Mouse (Mus musculus) heart, postnatal 14 days (tissue): ENCODE measurements around the gene Hspb1. TPM values are rescaled to one million over a fixed set of nuclear protein-coding genes. Genes with fewer than 3 reads are reported as not detected.

Experiments
- DNase-seq, 2 experiments: peaks; one replicate each; pipeline ENCODE4 v3.0.0; 2021 to 2022
- intact Hi-C: fragments of 180-260 bp; cut with DNase I; formaldehyde crosslinking; loops from one replicate; pipeline ENCODE4 v1.15.1; 2025
- total RNA-seq, 2 experiments: library from RNA; stranded (reverse); gene quantifications; 2 replicates each; pipeline ENCODE4 v1.2.3; 2021

Hspb1 gene
- total RNA-seq, 2 experiments from 2014 or later: 271 to 306 TPM

DNA sequence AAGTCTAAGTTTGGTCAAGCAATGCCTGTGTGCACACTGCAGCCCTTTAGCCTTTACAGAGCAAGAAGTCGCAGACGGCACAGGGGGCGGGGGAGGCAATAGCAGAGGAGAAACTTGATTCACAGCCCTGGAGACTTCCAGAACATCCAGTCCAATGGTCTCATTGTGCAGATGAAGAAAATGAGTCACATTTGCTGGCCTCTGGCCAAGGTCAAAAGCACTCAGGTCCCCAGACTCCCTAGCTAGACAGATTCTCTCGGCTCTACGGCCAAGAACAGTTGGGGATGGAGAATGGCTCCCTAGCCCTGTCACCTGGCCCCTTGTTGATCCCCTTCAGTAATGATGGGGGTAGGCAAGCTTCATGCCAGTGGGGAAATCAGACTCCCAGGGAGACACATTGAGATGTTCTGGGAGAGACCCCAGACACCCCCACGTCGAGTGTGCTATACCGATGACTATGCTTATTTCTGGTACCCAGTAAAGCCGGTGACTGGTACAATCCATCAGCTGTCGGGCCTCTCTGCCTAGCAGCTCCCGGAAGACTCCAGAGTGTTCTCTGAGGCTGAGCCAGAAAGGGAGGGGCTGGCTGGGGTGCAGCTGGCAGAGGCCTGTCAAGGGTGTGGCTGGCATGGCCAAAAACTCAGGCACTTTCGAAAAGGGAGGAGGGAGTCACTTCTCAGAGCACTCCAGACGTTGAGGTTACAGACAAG is 8.1 kb upstream of the Hspb1 start:
- intact Hi-C loops: loop anchor here (5.0 kb wide), 1 partner anchor 183 kb away; no protein-coding TSS in a partner anchor
- DNase-seq: peak; percentile 86 to 91

DNA sequence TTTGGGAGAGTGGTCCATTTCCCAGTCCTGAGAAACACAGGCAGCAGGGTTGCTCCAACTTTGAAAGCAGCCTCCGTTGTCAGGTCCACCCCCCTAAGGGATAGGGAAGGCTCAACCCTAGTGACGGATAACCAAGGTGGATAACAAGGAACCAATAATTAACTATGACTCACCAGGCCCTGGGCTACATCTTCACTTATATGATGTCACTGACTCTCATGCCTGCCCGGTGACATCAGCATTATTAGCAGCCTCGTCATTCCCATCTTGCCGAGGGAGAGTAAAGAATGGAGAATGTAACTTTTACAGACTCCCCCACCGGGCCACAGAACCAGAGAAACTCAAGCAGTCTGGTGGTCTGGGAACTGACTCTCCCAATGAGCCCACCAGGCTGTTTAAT is 3.1 kb upstream of the Hspb1 start:
- intact Hi-C loops: no loop called here
- no peak for DNase-seq

DNA sequence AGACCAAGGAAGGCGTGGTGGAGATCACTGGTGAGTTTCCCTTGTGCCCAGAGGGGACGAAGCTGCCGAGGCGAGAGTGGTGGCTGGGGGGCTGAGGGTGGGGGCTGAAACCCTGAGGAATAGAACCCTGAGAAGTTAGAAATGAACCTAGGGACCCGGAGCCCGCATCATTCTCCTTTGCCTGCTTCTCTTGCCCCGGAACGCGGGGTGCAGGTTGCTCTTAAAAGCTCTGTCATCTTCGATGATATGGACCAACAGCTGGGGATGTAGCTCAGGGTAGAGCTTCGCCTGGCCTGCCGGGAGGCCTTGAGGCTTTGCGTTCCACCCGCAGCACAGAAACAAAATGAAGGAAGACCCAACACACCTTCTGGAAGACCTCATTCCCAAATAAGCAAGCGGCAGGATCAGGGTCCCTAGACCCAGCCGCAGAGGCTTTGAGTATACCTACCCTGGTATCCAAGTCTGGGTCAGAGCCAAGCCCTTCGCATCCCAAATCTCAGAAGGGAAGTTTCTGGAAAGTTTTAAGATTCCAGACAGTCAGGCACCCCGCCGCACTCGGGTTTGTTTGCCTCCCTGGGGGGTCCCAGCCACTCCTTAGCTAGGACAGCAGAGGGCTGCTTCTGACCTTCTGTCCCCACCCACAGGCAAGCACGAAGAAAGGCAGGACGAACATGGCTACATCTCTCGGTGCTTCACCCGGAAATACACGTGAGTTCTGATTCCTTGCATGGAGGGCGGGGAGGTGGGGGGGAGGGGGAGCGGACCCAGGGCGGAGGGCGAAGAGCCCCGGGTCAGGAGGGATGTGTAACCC is 891 bp downstream of the Hspb1 start:
- intact Hi-C loops: no loop called here
- no peak for DNase-seq

DNA sequence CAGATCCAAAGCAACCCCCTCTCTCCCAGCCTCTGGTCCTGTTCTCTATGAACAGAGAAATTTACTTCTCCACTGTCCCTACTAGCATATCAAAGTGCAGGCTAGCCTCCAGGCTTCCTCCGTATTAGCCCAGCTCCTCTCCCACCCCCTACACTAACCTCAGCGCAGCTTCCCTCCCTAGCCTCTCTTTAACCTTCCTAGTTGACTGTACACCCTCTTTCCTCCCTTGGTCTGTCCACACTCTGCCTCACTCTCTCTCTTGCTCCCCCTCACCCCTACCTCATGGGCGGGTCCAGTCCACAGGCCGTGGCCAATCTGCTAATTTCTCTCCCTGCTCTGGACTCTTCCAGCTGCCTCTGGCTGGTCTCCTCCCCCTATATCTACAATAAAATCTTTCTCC is 2.6 kb downstream of the Hspb1 start:
- DNase-seq: no peak
- intact Hi-C loops: no loop called here

DNA sequence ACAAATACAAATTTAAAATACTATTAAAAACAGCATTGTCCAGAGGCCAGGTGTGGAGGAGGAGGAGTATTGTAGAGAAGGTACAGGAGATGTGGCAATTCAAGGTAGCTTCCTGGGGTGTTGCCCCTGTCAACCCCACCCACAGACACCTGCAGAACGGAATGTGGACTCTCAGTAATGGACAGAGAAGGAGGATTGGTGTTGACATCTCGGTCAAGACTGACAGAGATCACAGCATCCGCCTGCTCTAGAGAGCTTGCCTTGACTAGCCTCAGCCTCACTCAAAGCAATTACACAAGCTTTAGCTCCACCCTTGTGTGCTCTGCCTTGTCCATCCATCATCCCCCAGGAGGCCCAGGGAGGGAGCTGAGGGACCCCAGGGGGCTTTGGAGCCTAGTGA is 3.2 kb downstream of the Hspb1 start:
- DNase-seq: no peak
- intact Hi-C loops: no loop called here

DNA sequence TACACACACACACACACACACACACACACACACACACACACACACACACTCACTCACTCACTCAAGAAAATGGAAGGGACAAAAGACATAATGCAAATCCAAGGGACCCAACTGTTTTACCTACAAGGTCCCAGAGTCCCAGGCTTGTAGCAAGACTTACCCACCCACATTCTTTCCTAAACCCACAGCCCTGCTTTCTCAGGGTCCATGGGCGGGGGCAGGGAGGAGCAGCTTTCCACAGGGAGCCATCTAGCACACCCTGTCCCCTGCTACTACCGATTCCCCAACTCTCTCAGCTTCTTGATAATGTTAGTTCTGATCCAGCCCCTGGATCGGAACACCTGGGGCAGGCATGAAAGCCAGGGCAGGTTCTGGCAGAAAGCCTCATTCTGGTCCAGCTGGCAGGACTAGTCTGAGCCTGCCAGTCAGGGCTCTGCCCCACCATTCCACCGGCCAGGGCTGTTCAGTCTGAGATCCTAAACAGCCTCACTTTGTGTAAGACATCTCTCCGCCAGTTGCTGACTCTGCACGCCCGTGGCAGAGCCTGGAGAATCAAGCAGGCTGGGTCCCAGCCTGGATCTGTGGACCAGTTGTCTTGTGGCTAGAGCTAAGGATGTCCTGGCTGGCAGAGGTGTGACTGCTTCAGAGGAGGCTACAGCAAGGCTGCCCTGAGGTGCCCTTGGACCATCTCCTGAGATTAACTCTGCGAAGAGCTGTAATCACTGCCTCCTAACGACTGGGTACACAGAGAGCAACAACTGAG is 5.1 kb downstream of the Hspb1 start:
- no peak for DNase-seq
- intact Hi-C loops: no loop called here

DNA sequence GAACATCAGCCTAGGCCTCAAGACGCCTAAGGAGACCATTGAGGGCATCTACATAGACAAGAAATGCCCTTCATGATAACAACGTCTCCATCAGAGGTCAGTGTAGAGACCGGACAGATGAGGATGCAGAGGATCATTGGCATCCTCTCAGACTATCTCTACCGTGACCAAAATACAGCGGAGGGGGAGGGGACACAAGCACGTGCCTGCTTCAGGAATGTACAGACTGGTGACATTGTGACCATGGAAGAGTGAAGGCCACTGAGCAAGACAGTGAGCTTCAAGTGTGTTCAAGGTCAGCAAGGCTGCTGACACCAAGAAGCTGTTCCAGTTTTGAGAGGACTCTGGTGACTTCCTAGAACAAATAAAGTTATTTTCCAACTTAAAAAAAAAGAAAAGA is 7.2 kb downstream of the Hspb1 start:
- intact Hi-C loops: no loop called here
- DNase-seq: no peak

DNA sequence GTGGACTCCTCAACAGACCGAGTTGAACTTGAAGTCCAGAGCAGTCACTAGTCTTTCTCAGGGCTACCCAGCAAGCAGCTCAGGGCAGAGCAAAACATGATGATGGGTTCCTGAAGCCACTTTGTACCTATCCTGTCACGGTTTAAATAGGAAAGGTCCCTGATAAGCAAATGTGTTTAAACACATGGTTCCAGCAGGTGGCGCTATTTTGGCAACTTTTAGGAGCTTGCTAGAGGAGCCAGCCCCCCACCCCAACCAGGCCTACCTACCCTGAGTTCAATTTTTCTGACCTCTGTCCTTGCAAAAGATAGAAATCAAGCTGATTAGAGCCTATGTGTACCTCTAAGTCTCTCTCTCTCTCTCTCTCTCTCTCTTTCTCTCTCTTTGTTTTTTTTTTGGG is 10.3 kb downstream of the Hspb1 start:
- intact Hi-C loops: no loop called here
- DNase-seq: peak; percentile 58 to 74

DNA sequence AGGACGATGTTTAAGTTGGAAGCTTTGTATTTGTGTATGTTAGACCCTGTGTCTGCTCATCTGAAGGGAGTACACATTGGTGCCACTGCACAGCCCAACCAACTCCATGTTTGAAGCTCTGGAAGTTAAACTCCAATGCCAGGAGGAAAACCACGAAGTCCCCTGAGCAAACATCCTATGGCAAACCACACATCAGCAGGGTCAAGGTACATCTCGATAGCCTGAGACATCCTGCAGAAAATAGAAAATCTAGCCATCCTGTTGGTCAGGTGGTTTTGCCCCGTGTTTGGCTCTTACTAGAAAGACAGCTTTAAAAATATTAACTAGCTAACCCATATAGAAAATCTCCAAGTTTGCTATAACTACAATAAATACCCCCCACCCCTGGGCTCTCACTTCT is 11.3 kb downstream of the Hspb1 start:
- DNase-seq: no peak
- intact Hi-C loops: no loop called here

DNA sequence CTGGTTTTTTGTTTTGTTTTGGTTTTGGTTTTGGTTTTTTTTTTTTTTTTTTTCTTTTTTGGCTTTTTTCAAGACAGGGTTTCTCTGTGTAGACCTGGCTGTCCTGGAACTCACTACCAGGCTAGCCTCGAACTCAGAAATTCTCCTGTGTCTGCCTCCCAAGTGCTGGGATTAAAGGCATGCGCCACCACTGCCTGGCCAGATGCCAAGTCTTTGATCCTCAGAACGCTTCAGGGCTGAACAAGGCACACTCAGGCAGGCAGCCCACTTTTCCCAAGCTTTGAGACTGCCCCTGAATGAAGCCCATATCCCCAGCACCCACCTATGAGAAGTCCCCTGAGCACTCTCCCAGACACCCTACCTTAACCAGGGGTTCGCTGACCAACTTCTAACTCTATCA is 12.1 kb downstream of the Hspb1 start:
- no peak for DNase-seq
- intact Hi-C loops: loop anchor here (5.0 kb wide), 4 partner anchors 67 to 162 kb away; partner anchors contain the start of gene Zp3

DNA sequence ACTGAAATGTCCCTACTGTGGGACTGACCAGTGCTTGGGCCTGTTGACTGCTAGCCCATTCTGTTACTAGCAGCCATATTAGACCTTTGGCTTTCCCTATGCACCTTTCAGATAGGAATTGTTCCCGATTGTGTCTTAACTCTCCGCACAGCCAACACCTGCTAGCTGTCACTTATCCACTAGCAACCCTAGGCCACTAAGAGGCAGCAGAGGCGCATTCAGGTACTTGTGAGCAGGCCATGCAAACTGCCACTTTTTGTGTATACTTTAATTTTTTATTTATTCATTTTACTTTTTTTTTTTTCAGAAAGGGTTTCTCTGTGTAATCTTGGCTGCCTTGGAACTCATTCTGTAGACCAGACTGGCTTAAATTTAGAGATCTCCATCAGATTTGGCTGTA is 13.0 kb downstream of the Hspb1 start:
- intact Hi-C loops: loop anchor here (5.0 kb wide), 4 partner anchors 67 to 162 kb away; partner anchors contain the start of gene Zp3
- DNase-seq: no peak

DNA sequence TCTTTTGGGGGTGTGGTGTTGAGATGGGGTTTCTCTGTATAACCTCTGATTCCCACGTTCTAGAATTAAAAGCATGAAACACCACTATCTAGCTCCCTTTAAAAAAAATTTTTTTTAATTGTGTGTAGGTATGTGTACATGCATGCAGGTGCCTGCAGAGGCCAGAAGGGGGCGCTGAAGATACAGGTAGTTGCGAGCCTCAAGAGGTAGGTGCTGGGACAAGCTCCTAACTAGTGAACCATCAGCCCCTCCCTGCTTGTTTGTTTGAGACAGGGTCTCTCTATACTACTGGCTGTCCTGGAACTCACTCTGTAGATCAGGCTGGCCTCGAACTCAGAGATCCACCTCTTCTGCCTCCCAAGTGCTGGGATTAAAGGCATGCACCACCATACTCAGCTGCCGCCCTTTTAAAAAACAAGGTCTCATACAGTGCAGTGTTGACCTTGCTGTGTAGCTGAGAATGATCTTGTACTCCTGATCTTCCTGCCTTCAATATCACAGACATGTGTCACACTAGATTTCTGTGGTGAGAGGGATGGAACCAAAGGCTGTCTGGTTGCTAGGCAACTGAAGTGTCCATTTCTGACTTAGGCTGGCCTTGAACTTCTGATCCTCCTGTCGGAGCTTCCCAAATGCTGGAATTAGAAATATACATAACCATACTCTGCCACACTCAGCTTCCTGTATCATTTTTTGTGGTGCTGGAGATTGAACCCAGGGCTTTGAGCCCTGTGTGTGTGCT is 13.8 kb downstream of the Hspb1 start:
- DNase-seq: no peak
- intact Hi-C loops: loop anchor here (5.0 kb wide), 4 partner anchors 66 to 161 kb away; partner anchors contain the start of gene Zp3

DNA sequence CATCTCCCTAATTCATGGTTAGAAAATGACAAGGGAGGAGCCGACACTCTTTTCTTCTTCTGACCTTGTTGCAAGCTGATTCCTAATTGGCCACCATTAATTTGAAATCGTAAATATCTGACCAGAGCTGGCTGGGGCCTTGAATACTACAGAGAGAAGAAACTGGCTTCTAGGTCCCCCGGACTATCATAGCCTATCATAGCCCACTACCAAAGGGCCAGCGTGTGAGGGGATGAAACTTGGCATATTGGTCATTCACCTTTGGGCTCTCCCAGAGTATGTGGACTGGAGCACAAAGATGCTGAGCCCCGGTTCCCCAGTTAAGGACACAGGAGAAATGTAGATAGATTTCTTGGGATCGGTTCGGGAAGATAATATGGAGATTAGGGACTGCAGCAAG is 15.3 kb downstream of the Hspb1 start:
- intact Hi-C loops: loop anchor here (5.0 kb wide), 4 partner anchors 64 to 159 kb away; partner anchors contain the start of gene Zp3
- DNase-seq: no peak

DNA sequence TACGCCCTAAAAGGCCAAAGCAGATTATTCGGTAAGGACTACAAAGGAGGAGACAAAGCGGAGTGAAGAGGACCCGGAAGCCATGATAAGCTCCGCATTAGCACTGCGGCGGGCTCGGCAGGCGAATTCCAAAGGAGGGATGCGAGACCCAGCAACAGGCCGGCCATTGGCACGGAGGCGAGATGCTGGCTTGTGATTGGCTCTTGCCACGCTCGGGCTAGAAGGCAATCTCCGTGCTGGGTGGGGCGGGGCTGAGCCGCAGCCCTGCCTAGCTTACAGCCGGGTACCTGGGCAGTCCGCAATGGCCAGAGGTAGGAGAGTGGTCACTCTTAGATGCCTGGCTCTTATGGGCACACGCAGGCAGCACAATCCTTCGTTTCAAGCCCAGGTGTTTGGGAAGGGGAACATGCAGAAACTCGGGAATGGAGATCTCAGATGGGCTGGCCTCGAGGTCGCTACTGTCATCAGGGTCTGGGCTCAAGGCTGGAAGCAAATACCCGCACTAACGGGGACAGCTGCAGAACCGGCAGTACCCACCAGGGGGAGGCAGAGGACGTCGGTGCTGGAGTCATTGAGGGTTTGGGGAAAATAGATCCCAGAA is 15.9 kb downstream of the Hspb1 start:
- intact Hi-C loops: loop anchor here (2.0 to 5.0 kb wide), 5 partner anchors 31 to 159 kb away; partner anchors contain the start of genes Ywhag and Zp3
- peak; percentile 90 to 96 for DNase-seq

DNA sequence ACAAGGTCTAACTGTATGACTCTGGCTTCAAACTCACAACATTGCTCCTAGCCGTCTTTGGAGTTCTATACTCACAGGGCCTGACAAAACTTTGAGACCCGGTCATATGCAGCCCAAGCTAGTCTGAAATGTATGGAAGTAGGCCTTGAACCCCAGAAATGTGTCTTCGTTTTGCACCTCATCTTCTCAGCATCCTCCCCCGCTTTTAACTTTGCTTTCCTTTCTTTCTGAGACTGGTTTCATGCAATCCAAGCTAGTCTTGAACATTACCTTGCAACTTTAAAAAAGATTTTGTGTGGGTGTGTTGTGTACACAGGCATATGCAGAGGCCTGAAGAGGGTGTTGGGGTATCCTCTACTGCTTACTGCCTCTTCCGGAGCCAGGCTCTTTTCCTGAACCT is 16.5 kb downstream of the Hspb1 start:
- intact Hi-C loops: loop anchor here (2.0 to 5.0 kb wide), 5 partner anchors 31 to 158 kb away; partner anchors contain the start of genes Ywhag and Zp3
- no peak for DNase-seq

DNA sequence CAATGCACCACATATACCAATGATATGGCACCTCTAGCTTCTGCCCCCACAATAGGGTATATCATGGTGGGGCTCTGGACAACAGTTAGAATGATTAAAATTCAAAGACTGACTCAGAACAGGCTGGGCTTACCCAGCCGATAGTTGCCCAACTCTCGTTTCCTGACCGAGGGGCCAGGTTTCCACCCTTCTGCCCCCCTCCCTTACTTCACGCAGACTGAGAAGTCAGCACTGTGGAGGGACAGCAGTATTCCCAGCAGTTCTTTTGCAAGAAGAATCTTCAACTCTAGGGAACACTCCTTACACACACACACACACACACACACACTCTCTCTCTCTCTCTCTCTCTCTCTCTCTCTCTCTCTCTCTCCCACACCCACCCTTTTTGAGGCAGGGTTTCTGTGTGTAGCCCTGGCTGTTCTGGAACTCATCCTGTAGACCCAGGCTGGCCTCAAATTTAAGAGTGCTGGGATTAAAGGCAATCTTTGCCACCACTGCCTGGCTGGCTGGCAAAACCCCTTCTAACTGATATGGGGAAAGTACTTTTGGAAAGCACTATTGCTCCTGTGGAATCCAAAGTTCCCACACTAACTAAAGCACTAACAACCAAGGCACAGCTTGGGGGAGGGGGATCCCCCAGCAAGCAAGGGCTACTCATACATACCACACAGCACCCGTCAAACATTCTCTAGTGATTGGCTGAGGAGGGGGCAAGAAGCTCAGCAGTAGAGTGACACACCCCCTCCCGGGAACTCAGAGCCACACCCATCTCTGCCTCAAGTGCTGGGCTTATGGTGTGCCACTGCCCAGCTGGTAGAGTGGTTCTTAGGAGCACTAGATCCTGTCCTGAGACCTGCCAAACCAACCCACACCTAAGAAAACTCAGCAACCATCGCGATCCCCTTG is 17.9 kb downstream of the Hspb1 start:
- DNase-seq: no peak
- intact Hi-C loops: loop anchor here (2.0 kb wide), 1 partner anchor 29 kb away; the partner anchor contains the start of gene Ywhag

DNA sequence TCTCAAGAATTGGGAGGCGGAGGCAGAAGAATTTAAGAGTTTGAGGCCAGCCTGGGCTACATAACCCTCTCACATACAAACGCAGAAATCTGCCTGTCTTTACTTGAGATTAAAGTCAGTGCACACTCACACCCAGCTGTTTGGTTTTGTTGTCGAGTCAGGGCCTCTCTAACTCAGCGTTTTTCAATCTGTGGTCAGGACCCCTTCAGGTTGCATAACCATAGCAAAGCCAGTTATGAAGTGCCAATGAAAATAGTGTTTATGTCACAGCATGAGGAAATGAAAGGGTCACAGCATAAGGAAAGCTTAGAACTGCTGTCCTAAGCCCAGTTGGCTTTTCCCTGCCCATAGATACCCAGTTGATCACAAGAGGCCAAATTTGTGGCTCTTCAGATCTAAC is 19.1 kb downstream of the Hspb1 start:
- no peak for DNase-seq
- intact Hi-C loops: no loop called here

DNA sequence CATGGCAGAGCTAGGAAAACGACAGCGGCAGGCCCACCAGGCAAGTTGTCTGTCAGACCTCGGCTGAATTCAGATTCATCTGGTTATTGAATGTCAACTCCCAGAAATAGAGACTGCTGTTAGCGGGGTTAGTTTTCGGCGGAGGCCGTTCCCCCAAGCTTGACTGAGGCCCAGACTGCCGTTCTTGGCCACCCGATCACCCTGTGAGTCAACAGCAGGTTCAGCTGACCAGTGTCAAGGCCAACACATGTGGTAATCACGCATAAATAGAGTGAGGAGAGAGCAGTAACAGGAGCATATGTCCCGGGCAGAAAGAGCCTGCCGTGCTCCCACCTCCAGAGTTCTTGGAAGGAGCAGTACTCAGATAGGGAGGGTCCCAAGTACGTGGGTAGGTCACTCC is 19.5 kb downstream of the Hspb1 start:
- DNase-seq: peak; percentile 67 to 72
- intact Hi-C loops: no loop called here

DNA sequence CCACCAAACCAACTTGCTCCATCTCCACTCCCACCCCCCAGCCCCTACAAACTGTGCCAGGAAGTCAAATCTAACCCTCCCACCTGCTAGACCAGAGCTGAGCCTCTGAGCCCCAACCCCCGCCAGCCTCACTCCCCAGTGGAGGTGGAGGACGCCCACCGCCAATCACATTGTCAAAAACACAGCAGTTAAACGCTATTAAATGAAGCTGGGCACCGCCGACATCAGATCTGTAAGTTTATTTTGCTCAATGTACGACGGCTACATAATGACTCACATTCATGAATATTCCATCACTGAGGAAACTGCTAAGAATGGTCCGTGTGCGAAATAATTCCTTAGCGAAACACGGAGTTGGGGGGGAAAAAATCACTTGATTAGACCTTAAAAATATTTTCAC is 20.5 kb downstream of the Hspb1 start:
- intact Hi-C loops: no loop called here

More for the DNA sequence above, 20.5 kb downstream of the Hspb1 start:
- no peak for DNase-seq
